Mouse (Mus musculus): ENCODE data around the gene Igsf3. TPM values are rescaled to one million over a fixed set of nuclear protein-coding genes. Genes with fewer than 3 reads are reported as not detected.
A peak's percentile ranks its signal among the peaks of the same experiment; 100 is the strongest.

Igsf3 gene
- polyA plus RNA-seq, 1 experiment from 2014 or later, result 38.0 TPM

DNA sequence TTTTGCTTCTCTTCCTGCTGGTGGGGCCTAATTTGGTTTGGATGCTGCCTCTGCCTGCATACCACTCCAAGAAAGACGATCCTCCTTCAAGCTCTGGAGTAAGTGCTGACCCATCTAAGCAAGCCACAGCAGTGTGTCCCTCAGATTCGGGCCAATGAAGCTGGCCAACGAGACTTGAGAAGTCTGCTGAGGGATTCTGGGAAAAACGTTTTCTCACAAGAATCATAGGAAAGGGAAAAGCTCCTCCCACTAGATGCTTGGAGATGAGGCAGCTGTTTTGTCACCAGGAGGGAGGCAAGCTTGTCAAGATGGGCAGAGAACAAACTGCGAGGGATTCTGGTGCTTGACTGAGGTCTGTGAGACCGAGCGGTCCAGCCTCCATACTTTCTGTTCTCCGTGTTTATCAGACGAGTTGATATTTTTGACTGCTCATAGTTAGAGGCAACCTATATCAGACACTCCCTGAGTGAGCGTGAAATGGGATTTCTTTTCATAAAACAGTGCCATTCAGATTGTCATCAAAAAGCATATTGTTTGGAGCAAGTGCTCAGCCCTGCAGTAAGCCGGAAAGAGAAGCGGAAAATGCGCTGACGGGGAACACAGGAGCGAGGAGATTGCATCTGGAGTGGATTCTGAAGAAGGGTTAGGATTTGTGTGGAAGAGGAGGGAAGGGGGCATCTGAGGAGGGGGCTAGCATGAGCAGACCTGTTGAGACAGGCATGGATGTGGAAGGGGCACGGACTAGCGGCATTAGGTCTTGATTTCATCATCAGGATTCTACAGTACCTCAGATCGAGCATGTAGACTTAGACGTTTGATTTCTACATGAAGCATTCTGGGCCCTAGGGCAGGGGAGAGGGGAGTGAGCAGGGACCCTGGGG lies 17.0 kb downstream of the Igsf3 start:
- H3K27ac ChIP-seq, result peak overlapping the region; percentile 80
- no peaks in the 10 kb centered on the region for H3K9me3 ChIP-seq (replicated peaks)
- no peaks in the 10 kb centered on the region for H3K36me3 ChIP-seq
- peaks cover 89% of the 10 kb centered on the region for H3K4me1 ChIP-seq (replicated peaks)
- H3K4me3 ChIP-seq, result no peak overlapping the region
- 56% methylated on average over 19 of the region's 19 CpGs for WGBS
- no peak overlapping the region for H3K9ac ChIP-seq
- ATAC-seq (replicated peaks; ENCODE audit: insufficient number of reproducible peaks, insufficient read depth, low FRiP score, low read depth), result no peak
- no peaks in the 10 kb centered on the region for H3K27me3 ChIP-seq
- no peak overlapping the region for H3K4me2 ChIP-seq

DNA sequence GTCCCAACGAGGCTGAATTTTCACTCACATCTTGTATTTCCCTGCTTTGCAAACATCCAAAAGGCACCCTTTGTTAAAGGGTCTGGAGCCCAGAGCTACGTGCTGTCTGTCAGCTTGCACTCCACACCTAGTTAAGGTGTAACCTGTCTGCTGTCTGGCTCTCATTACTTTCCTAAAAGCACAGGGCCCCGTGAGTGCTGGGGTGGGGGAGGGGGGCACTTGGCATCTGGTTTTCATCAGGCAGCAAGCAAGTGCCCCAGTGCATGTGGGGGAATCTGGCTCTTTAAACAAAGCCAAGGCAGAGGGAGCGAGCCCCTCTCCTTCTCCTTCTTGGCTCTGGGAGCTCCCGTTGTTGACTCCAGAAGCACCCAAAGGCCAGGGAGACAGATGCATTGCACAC lies 18.5 kb downstream of the Igsf3 start:
- Histone ChIP-seq H3K36me3 (no peaks in the 10 kb centered on the region), H3K4me3 (no peak overlapping the region), H3K4me2 (peak overlapping the region; percentile 34; the same call in 1 of the 2 replicates), H3K27ac (peak overlapping the region; percentile 80), H3K9ac (no peak overlapping the region), H3K4me1 (replicated peaks) (peaks cover 83% of the 10 kb centered on the region), H3K9me3 (replicated peaks) (no peaks in the 10 kb centered on the region), H3K27me3 (no peaks in the 10 kb centered on the region)
- 0 out of 2 replicates have a peak, but pooled peaks have one; percentile 32 for ATAC-seq (replicated peaks; ENCODE audit: insufficient number of reproducible peaks, insufficient read depth, low FRiP score, low read depth)
- 22% methylated on average over 5 of the region's 5 CpGs for WGBS

DNA sequence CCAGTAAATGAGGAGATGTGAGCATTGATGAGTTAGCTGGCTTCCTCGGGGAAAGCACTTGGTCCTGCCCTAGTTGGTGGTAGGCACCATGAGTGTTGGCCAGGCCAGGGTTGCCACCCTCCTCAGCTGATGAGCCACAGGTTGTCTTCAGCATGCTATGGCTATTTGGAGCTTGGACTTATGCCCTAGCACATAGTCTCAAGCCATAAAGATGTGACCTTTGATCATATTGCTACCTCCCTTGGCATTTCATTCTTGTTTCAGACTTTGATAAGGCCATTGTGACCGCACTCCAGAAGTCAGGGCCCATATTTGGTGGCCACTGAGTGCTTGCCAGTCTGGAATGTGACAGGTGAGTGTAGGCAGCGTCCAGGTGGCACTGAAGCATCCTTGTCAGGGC lies 19.2 kb downstream of the Igsf3 start:
- H3K4me1 ChIP-seq (replicated peaks), result peaks cover 77% of the 10 kb centered on the region
- no peak overlapping the region for H3K4me3 ChIP-seq
- H3K27me3 ChIP-seq, result no peaks in the 10 kb centered on the region
- 51% methylated on average over 3 of the region's 3 CpGs for WGBS
- H3K36me3 ChIP-seq, result no peaks in the 10 kb centered on the region
- H3K27ac ChIP-seq, result peak overlapping the region; percentile 80; the same call in 1 of the 2 replicates
- H3K9ac ChIP-seq, result no peak overlapping the region
- H3K4me2 ChIP-seq, result no peak overlapping the region
- no peak for ATAC-seq (replicated peaks; ENCODE audit: insufficient number of reproducible peaks, insufficient read depth, low FRiP score, low read depth)
- no peaks in the 10 kb centered on the region for H3K9me3 ChIP-seq (replicated peaks)

DNA sequence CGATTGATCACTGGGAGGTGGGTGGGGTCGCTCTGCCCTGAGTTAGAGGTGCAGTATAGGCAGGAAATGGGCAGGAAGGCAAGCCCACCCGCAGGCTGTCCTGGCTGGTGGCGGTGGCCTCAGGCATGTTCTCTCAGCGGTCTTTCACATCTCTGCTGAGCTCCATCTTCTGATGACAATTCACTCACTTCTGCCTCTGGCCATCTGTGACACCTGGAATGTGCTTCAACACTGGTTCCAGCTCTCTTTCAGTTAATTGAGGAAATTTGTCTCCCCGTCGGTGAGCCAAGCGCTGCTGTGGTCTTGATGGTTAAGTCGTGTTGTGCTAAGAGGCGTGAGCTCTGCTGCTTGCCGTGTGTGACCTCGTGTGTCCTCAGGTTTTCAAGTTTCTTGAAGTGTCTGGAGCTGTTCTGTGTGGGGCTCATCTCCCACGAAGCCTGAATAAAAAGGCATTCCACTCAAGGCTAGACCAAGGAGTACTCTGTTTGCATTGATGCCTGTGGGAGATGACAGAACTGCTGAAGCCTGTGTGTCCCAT lies 19.9 kb downstream of the Igsf3 start:
- no peaks in the 10 kb centered on the region for H3K36me3 ChIP-seq
- peaks cover 81% of the 10 kb centered on the region for H3K4me1 ChIP-seq (replicated peaks)
- WGBS, result 42% methylated on average over 13 of the region's 13 CpGs
- no peak for ATAC-seq (replicated peaks; ENCODE audit: insufficient number of reproducible peaks, insufficient read depth, low FRiP score, low read depth)
- no peak overlapping the region for H3K9ac ChIP-seq
- no peak overlapping the region for H3K4me3 ChIP-seq
- no peaks in the 10 kb centered on the region for H3K9me3 ChIP-seq (replicated peaks)
- no peak overlapping the region for H3K4me2 ChIP-seq
- no peak overlapping the region for H3K27ac ChIP-seq
- H3K27me3 ChIP-seq, result no peaks in the 10 kb centered on the region

DNA sequence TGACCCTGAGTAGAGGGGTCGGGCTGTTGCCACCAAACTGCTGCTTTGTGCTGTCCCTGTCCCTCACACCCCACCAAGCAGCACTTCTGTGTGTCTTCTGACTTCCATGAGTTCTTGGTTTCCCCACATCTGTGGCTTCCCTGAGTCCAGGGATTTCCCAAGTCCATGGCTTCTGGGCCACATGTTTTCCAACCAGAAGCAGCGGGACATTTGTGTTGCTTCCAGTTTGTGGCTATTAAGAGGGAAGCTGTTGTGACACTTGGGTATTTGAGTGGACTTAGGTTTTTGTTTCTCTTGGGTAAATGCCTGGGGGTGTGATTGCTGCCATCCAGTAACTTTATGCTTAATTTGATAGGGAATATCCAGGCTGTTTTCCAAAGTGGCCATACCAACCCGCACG lies 20.5 kb downstream of the Igsf3 start:
- Histone ChIP-seq H3K4me2 (no peak overlapping the region), H3K27ac (peak overlapping the region; percentile 73; the same call in 1 of the 2 replicates), H3K9me3 (replicated peaks) (no peaks in the 10 kb centered on the region), H3K27me3 (no peaks in the 10 kb centered on the region), H3K4me1 (replicated peaks) (peaks cover 76% of the 10 kb centered on the region), H3K9ac (no peak overlapping the region), H3K36me3 (no peaks in the 10 kb centered on the region), H3K4me3 (no peak overlapping the region)
- 70% methylated on average over 4 of the region's 4 CpGs for WGBS
- no peak for ATAC-seq (replicated peaks; ENCODE audit: insufficient number of reproducible peaks, insufficient read depth, low FRiP score, low read depth)

GRCm38 (mm10) chr3:101398071-101398786 lies 21.3 kb downstream of the Igsf3 start:
- Histone ChIP-seq H3K4me1 (replicated peaks) (peaks cover 72% of the 10 kb centered on the region), H3K9ac (no peak overlapping the region), H3K36me3 (no peaks in the 10 kb centered on the region), H3K9me3 (replicated peaks) (no peaks in the 10 kb centered on the region), H3K27me3 (no peaks in the 10 kb centered on the region), H3K27ac (peak overlapping the region; percentile 73), H3K4me2 (peak overlapping the region; percentile 15; the same call in 1 of the 2 replicates), H3K4me3 (no peak overlapping the region)
- WGBS, result 38% methylated on average over 12 of the region's 12 CpGs
- no peak for ATAC-seq (replicated peaks; ENCODE audit: insufficient number of reproducible peaks, insufficient read depth, low FRiP score, low read depth)

GRCm38 (mm10) chr3:101398877-101399276 lies 22.0 kb downstream of the Igsf3 start:
- Histone ChIP-seq H3K36me3 (no peaks in the 10 kb centered on the region), H3K4me2 (peak overlapping the region; percentile 15; the same call in 1 of the 2 replicates), H3K9ac (no peak overlapping the region), H3K4me3 (no peak overlapping the region), H3K27ac (peak overlapping the region; percentile 73), H3K27me3 (no peaks in the 10 kb centered on the region), H3K9me3 (replicated peaks) (no peaks in the 10 kb centered on the region), H3K4me1 (replicated peaks) (peaks cover 72% of the 10 kb centered on the region)
- WGBS, result 32% methylated on average over 2 of the region's 2 CpGs
- no peak for ATAC-seq (replicated peaks; ENCODE audit: insufficient number of reproducible peaks, insufficient read depth, low FRiP score, low read depth)

- ATAC-seq (replicated peaks; ENCODE audit: insufficient number of reproducible peaks, insufficient read depth, low FRiP score, low read depth), result no peak
- H3K4me1 ChIP-seq (replicated peaks), result peaks cover 72% of the 10 kb centered on the region
- H3K4me3 ChIP-seq, result no peak overlapping the region
- H3K4me2 ChIP-seq, result no peak overlapping the region
- WGBS, result 39% methylated on average over 5 of the region's 5 CpGs
- H3K36me3 ChIP-seq, result no peaks in the 10 kb centered on the region
- H3K9me3 ChIP-seq (replicated peaks), result no peaks in the 10 kb centered on the region
- no peak overlapping the region for H3K9ac ChIP-seq
- H3K27ac ChIP-seq, result no peak overlapping the region
- H3K27me3 ChIP-seq, result no peaks in the 10 kb centered on the region
These were observed 24.6 kb downstream of the Igsf3 start for GRCm38 (mm10) chr3:101401501-101401900.

DNA sequence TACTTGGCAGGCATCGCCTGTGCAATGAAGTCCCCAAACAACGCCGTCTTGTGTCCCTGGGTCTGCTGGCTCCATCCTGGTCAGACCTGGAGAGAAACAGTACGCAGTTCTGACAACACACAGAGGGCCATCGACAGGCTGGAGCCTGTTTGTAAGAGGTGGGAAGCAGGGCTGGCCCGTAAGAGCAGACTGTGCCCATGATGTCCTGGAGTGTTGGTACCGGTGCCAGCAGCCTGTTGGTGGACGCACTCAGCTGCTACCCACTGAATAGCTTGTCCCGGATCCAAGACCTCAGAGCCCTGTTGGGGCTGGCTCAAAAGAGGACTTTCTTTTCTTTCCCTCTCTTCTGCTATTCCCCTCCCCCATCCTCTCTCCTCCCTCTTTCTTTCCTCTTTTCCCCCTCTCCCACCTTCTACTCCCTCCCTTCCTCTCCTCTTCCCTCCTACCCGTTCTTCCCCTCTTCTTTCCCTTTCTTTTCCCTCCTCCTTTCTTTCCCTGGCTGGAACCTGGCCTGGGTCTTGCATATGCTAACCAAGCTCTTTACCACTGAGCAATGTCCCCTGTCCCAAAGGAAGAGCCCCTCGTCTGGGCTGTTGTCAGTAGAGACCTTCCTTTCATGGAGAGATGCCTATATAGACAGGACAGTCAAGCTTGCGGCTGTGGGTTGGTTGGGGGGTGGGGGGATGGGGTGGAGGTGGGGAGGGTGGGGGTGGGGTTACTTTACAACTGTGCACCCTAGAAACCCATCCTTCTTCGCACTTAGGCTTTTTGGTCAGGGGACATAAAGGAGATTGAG lies 27.9 kb downstream of the Igsf3 start:
- WGBS, result 51% methylated on average over 13 of the region's 13 CpGs
- Histone ChIP-seq H3K4me3 (no peak overlapping the region), H3K27me3 (no peaks in the 10 kb centered on the region), H3K4me1 (replicated peaks) (peaks cover 72% of the 10 kb centered on the region), H3K9ac (no peak overlapping the region), H3K4me2 (peak overlapping the region; percentile 28), H3K36me3 (no peaks in the 10 kb centered on the region), H3K27ac (peak overlapping the region; percentile 37), H3K9me3 (replicated peaks) (no peaks in the 10 kb centered on the region)
- no peak for ATAC-seq (replicated peaks; ENCODE audit: insufficient number of reproducible peaks, insufficient read depth, low FRiP score, low read depth)

- Histone ChIP-seq H3K27ac (peak overlapping the region; percentile 37; the same call in 1 of the 2 replicates), H3K9ac (no peak overlapping the region), H3K36me3 (no peaks in the 10 kb centered on the region), H3K9me3 (replicated peaks) (no peaks in the 10 kb centered on the region), H3K4me1 (replicated peaks) (peaks cover 79% of the 10 kb centered on the region), H3K4me3 (no peak overlapping the region), H3K27me3 (no peaks in the 10 kb centered on the region), H3K4me2 (peak overlapping the region; percentile 26)
- ATAC-seq (replicated peaks; ENCODE audit: insufficient number of reproducible peaks, insufficient read depth, low FRiP score, low read depth), result peak; percentile 44; the same call in 1 of the 2 replicates
- 26% methylated on average over 10 of the region's 10 CpGs for WGBS
These were observed 28.6 kb downstream of the Igsf3 start for GRCm38 (mm10) chr3:101405495-101405894.

Measured in heart, embryonic 15.5 days (tissue).